Mouse (Mus musculus) lung, adult 18-20 months (tissue): ENCODE data around the gene Zfp710.
A peak's percentile ranks its signal among the peaks of the same experiment; 100 is the strongest.

ENCODE experiments used
- DNase-seq, 2 experiments: peaks; one replicate each; pipeline ENCODE4 v3.0.0; 2022; ENCODE audit warnings: mixed read lengths in 2 of 2

Gene Zfp710

GRCm38 (mm10) chr7:80078792-80079301, 54.2 kb downstream of the Zfp710 start:
- peak; percentile 94 to 96 for DNase-seq

- DNase-seq, result peak in 1 of 2 experiments; percentile 51
Observed at GRCm38 (mm10) chr7:80081586-80082554, 57.3 kb downstream of the Zfp710 start.

GRCm38 (mm10) chr7:80084484-80084931, 59.9 kb downstream of the Zfp710 start:
- peak in 1 of 2 experiments; percentile 60 for DNase-seq

- DNase-seq, result peak; percentile 75 to 84
Observed at GRCm38 (mm10) chr7:80085970-80086715, 61.5 kb downstream of the Zfp710 start.

DNA sequence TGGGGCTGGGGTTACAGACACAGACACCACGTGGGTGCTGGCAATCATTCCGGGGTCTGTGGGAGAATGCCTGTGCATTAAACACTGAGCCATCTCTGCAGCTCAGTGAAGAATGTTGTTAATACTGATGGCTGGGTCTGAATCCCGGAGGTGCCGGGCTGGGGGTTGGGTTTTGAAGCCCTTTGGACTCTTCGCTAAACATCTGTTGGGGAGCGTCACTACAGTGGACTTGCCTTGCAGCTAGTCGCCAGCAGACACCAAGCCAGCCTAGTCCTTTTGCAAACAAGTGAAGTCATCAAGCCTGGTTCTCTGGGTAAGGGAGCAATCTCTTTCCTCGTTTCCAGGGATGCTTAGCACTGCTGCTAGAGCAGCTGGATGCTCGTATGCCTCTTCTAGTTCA, 63.6 kb downstream of the Zfp710 start:
- DNase-seq, result no peak

GRCm38 (mm10) chr7:80090191-80091003, 65.8 kb downstream of the Zfp710 start:
- DNase-seq, result no peak

DNA sequence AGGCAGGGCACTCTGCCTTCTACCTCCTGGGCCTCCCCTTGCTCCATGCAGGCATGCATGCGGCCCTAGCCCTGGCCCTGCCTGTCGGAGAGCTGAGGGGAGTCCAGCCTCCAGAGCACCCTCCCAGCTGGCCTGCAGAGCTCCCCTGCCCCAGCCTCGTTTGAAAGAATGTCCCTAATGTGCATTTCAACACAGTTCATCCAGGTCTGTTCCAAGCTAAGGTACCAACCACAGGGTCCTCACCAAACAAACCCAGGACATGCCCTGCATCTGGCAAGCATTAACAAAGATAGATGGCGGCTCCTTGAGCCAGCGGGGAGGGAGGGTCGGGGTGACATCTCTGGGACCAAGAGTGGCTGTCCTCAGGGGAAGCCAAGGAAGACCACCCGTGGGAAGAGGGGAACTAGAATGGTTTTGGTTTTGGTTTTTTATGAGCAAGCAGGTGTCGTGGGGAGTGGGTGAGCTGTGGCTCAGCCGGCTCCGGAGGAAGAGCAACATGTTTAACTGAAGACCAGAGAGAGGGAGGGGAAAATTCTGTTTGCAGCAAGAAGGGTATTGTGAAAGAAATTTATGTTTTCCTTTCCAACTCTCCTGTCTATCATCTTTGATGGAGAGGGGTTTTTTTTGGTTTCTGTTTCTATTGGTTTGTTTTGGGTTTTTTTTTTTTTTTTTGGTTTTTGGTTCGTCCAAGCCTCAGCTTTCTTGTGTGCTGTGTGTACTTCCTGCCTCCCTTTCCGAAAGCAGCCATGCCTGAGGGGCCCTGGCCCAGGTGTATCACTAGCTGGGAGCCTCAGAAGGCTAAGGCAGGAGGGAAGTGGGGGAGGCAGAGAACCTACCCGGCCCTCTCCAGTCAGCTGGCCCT, 66.6 kb downstream of the Zfp710 start:
- no peak for DNase-seq

DNA sequence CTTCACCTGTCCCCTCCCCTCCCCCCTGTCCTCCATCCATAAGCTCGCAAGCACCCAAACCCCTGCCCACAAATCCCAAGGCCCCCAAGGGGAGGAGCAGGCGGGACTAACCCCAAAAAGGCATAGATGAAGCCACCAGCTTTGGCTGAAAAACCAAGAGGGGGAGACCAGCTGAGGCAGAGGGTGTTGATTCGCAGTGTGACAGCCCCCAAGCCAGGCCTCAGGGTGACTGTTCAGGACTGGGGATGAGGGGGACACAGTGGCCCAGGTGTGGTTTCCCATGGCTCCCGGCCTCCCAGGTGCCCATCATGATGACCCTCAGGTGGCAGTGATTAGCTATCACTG, 67.2 kb downstream of the Zfp710 start:
- no peak for DNase-seq

DNA sequence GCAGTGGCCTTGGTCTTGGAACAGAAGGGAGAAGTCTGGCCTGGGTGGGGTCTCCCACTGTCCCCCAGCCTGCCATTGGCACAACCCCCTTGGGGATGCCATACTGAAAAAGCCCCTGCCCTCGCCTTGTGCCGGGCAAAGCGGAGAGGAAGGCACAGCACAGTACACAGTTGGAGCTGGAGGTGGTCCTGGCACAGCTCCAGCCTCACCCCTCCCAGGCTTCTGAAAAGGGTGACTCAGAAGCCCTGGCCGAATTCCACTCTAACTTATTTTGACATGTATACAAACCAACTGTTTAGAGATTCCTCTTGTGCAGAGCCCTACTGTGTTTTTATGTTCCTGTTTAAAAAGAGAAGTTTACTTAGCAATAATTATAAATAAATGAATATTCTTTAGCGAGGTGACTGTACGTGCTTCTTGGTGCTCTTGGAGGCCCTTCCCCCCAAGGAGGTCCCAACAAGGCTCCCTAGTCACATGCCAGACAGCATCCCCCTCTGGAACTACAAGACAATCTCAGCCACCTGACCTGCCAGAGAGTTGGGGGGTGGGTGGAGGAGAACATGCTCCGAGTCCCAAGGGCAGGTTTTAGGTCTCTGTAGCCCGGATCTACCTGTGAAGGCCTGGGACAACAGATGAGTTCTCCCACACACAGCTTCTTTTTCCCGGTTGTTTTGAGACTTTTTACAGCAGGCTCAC, 67.9 kb downstream of the Zfp710 start:
- peak; percentile 82 to 88 for DNase-seq

GRCm38 (mm10) chr7:80094481-80094880, 69.9 kb downstream of the Zfp710 start:
- no peak for DNase-seq

DNA sequence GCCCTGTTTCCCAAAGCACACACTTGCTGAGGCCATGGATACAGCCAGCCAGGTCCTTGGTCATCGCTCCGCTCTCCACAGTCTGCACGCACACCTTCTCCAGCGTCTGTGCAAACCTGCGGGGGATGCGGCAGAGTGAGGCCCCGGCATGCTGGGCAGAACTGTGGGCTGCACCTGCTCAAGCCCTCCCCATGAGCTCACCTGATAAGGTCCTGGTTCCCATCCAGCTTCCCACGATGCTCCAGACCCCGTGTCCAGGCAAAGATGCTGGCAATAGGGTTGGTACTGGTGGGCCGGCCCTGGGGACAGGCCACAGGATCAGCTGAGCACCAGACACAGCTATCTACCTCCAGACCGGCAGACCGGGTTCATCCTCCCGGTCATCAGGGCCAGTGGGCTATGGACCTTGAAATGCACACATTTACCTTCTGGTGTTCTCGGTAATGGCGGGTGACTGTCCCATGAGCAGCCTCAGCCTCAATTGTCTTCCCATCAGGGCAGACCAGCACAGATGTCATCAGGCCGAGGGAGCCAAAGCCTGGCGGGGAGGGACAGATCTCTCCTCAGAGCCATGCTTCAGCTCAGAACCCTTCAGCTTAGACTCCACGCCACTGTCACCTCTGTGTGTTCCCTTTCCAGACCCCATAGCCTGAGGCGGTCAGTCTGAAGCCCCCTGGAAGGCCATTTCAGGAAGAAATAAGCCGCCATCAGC, 71.1 kb downstream of the Zfp710 start:
- DNase-seq, result no peak

DNA sequence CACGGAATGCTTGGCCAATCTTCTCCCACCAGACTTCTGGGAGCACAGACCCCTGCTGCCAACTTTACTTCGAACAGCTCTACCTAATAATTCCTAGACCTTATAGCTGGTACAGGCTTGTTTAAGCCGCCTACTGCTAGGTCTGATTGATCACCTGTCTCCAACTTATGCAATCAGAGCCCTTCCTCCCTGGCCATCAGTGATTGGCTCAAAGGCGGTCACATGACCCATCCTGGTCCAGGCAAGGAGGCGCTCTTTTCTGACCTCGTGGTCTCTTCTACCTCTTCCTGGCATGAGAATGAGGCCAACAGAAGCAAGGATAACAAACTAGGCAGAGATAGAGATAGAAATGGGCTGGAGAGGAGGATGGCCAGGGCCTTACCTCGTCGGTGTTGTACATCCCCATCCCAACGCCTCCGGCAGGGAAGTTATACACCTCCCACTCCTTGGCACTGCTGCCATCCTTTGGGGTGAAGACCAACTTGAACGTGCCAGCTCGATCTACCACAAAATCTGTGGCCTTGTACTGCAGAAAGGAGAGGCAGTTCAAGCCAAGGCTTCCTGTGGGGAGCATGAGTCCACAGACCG, 73.9 kb downstream of the Zfp710 start:
- no peak for DNase-seq

DNA sequence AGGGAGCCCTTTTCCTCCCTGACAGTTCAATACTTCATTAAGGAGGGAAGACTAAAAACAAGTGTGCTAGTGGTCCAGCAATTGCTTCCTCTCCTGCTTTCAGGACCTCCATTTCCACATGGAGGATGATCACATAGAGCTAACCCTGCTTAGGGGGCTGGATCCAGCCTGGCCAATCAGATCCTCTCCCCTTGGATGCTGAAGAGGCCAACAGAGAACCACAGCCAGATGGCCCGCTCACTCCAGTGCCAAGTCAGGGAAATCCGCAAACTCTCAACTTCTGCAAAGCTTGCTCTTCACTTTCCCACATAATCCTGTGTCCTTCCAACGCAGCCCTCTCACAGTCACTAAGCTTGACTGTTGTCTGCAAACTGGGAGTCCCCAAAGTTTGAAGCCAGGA, 78.7 kb downstream of the Zfp710 start:
- no peak for DNase-seq

DNA sequence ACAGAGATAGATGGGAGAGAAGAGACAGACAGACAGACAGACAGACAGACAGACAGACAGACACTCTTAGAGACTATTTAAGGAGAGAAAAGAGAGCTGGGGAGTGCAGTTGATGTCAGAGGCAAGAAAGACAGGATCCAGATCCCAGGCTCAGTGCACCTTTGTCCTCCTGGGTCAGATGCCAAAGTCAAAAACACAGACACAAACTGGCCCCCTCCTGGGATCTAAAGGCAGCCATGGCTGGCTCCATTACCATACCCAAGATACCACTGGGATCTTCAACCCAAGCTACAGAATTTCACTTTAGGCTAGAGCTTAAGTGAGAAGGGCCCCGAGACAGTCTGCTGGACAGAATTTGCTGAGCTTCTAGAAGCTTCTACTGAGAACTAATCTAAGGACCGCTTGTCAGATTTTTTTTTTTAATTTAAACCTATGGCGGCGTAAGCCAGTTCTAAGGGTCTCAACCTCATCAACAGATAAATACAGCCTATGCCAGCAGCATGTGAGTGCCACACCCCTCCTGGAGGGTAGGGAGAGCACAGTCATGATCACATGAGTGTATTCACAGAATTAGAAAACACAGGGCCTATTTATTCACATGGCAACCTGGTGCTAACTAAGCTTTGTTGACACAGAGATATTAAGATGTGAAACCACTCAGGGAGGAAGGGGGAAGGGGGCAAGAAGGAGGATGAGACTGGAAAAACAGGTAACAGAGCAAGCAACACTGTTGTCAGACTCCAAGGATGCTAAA, 81.2 kb downstream of the Zfp710 start:
- no peak for DNase-seq

- no peak for DNase-seq
Observed at GRCm38 (mm10) chr7:80106441-80106840, 81.8 kb downstream of the Zfp710 start.

DNA sequence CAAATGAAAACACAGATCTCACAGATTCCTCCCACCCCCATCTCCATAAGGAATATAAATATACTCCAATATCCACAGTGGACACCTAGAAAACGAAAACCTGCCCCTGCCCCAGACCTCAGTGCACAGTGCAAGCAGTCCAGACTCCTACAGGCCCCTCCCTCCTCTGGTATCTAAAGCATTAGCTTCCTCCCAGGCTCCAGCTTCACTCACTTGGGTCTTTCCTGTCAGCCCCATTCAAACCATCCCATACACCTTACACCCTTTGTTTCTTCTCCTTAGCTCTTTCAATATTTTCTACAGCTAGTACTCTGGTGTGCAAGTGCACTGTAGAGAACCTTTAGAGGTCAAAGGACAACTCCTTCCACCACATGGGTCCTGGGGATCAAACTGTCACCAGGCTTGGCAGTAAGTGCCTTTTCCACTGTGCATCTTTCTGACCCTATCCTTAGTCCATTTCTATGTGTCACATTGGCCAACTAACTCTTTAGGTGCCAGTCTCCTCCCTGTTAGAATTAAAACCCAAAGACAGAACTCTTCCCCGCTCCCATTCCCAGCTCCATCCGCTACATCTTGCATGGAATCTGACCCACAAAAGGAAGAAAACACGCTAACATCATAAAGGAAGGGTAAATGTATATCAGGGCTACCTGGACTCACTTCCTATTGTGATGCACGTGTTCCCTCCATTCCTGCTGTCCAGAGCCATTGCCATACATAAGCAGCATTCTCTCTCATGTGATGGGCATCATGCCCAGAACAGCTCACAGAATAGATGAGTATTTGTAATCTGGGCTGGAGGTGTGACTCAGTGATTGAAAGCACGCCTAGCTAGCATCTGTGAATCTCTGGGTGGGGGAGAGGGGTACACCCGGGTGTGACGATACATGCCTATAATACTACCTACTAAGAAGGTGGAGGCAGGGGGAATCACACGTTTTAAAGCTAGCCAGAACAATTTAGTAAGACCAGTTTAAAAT, 86.7 kb downstream of the Zfp710 start:
- peak; percentile 38 to 57 for DNase-seq

- peak; percentile 81 to 89 for DNase-seq
Observed at GRCm38 (mm10) chr7:80113989-80114388, 89.4 kb downstream of the Zfp710 start.
